Comparison of ENCODE assay signal across 14 mouse cellular contexts in the genomic region with DNA sequence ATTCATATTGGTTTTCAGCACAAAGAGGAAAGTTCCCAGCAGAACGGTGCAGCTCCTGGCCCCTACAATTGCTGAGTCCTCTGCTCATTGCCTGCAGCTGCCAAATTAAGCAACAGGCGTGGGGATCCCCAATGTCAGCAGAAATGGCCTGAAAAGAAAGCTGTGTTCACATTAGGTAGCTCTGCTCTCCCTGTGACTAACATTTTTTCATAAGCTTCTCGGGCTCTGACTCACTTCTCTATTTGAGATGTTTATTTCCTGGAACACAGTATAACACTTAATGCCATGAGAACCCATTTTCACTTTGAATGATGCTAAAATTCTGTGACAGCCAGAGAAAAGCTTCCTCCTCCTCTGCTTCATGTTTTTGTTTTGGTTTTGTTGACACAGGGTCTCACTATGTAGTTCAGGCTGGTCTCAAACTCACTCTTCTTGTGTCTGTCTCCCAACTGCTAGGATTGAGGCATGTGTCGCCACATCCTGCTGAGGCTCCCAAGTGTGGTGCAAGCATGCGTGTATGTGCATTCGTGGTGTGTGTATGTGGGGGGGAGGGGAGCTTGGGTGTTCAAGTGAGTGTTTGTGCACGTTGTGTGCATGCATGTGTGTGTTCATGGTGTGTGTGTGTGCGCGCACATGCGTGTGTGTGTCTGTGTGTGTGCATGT. TPM values are rescaled to one million over a fixed set of nuclear protein-coding genes. Genes with fewer than 3 reads are reported as not detected.
A peak's percentile ranks its signal among the peaks of the same experiment; 100 is the strongest.
DNase-seq lines count a peak whose midpoint lies in the region; ATAC-seq lines count a peak whose summit lies in the region.
"Had no signal": no experiment of that assay in that cellular context is flagged by ENCODE, and none has a peak within 500 bp of the region (broad histone marks: within the 10 kb centered on the region; RNA-seq: fewer than 3 reads in every experiment).

No protein-coding gene starts in this region.

- peaks cover 9% of the 10 kb centered on the region for H3K36me3 ChIP-seq in liver, embryonic 15.5 days (replicated peaks)
- peaks cover 4% of the 10 kb centered on the region; the same call in 1 of the 2 replicates for H3K36me3 ChIP-seq in liver, embryonic 11.5 days (ENCODE audit: control insufficient read depth, insufficient read depth, low read length)
- peaks cover 16% of the 10 kb centered on the region for H3K36me3 ChIP-seq in megakaryocyte, embryonic 14.5 days (replicated peaks; ENCODE audit: low read length)
- peaks cover 14% of the 10 kb centered on the region for H3K36me3 ChIP-seq in midbrain, embryonic 14.5 days (ENCODE audit: control insufficient read depth, insufficient read depth, low read length)

- H3K4me3 ChIP-seq in liver, embryonic 15.5 days (replicated peaks) = no peak overlapping the region
- H3K4me3 ChIP-seq in liver, embryonic 11.5 days (ENCODE audit: low read depth, low read length) = no peak overlapping the region
- H3K4me3 ChIP-seq in megakaryocyte, embryonic 14.5 days (replicated peaks) = peak overlapping the region; percentile 82
- H3K4me3 ChIP-seq in midbrain, embryonic 14.5 days (replicated peaks; ENCODE audit: low read depth, low read length) = no peak overlapping the region
- H3K4me3 ChIP-seq: forebrain, embryonic 10.5 days; hindbrain, embryonic 10.5 days had no signal

- H3K9ac ChIP-seq in liver, embryonic 15.5 days = no peak overlapping the region
- no peak overlapping the region for H3K9ac ChIP-seq in liver, embryonic 11.5 days (ENCODE audit: low read depth, low read length)
- H3K9ac ChIP-seq in midbrain, embryonic 14.5 days (replicated peaks; ENCODE audit: low read length) = no peak overlapping the region

- no peak for ATAC-seq in liver, embryonic 15.5 days (ENCODE audit: insufficient read depth)
- no peak for ATAC-seq in liver, embryonic 11.5 days (replicated peaks; ENCODE audit: low FRiP score)
- no peak for ATAC-seq in midbrain, embryonic 14.5 days (ENCODE audit: low FRiP score, low TSS enrichment)

- DNase-seq in liver, embryonic 11.5 days (ENCODE audit: low spot score) = no peak
- peak; percentile 14 for DNase-seq in CD4-positive helper T cell, adult 2 months (ENCODE audit: low read depth, low spot score)
- peak; percentile 13 for DNase-seq in adrenal gland, postnatal 25 days
- DNase-seq in ovary, postnatal 14 days (ENCODE audit: low spot score) = no peak
- DNase-seq in kidney, adult 18-20 months = no peak
- no peak for DNase-seq in midbrain, embryonic 14.5 days
- DNase-seq: kidney, postnatal 10 days; right cerebral cortex, postnatal 25 days had no signal

- H3K27me3 ChIP-seq in liver, embryonic 15.5 days = no peaks in the 10 kb centered on the region
- no peaks in the 10 kb centered on the region for H3K27me3 ChIP-seq in liver, embryonic 11.5 days (replicated peaks; ENCODE audit: control insufficient read depth, insufficient read depth, low read length)
- no peaks in the 10 kb centered on the region for H3K27me3 ChIP-seq in megakaryocyte, embryonic 14.5 days (replicated peaks)
- H3K27me3 ChIP-seq in midbrain, embryonic 14.5 days (ENCODE audit: control insufficient read depth, insufficient read depth, low read length) = no peaks in the 10 kb centered on the region

- no peaks in the 10 kb centered on the region for H3K9me3 ChIP-seq in liver, embryonic 15.5 days (replicated peaks)
- H3K9me3 ChIP-seq in liver, embryonic 11.5 days (ENCODE audit: control insufficient read depth, low read length) = no peaks in the 10 kb centered on the region
- no peaks in the 10 kb centered on the region for H3K9me3 ChIP-seq in megakaryocyte, embryonic 14.5 days
- H3K9me3 ChIP-seq in midbrain, embryonic 14.5 days (ENCODE audit: control insufficient read depth, low read length) = no peaks in the 10 kb centered on the region
- H3K9me3 ChIP-seq: forebrain, embryonic 10.5 days; hindbrain, embryonic 10.5 days had no signal

- 53% methylated on average over 10 of the region's 10 CpGs for WGBS in liver, embryonic 15.5 days (ENCODE audit: insufficient replicate concordance)
- WGBS in liver, embryonic 11.5 days = 69% methylated on average over 10 of the region's 10 CpGs
- 77% methylated on average over 10 of the region's 10 CpGs for WGBS in midbrain, embryonic 14.5 days

- peaks cover 25% of the 10 kb centered on the region for H3K4me1 ChIP-seq in liver, embryonic 15.5 days (replicated peaks)
- H3K4me1 ChIP-seq in liver, embryonic 11.5 days (replicated peaks; ENCODE audit: control insufficient read depth, insufficient read depth, low read length) = no peaks in the 10 kb centered on the region
- H3K4me1 ChIP-seq in megakaryocyte, embryonic 14.5 days = peaks cover 8% of the 10 kb centered on the region
- H3K4me1 ChIP-seq in midbrain, embryonic 14.5 days (ENCODE audit: control insufficient read depth, insufficient read depth, low read length) = no peaks in the 10 kb centered on the region
- H3K4me1 ChIP-seq: forebrain, embryonic 10.5 days; hindbrain, embryonic 10.5 days had no signal

- H3K4me2 ChIP-seq in liver, embryonic 15.5 days = no peak overlapping the region
- no peak overlapping the region for H3K4me2 ChIP-seq in liver, embryonic 11.5 days
- no peak overlapping the region for H3K4me2 ChIP-seq in midbrain, embryonic 14.5 days (ENCODE audit: low read length)

- peak overlapping the region; percentile 19 for H3K27ac ChIP-seq in liver, embryonic 15.5 days (replicated peaks)
- no peak overlapping the region for H3K27ac ChIP-seq in liver, embryonic 11.5 days (ENCODE audit: low read depth, low read length)
- no peak overlapping the region for H3K27ac ChIP-seq in midbrain, embryonic 14.5 days (replicated peaks; ENCODE audit: low read depth, low read length)
- H3K27ac ChIP-seq: forebrain, embryonic 10.5 days; hindbrain, embryonic 10.5 days had no signal

RNA-seq across cellular contexts. Expression of a gene that starts 12.6 kb away (rescaled TPM):
- polyA plus RNA-seq in liver, embryonic 15.5 days (2015; fragmentation: Nextera tagmentation; extraction: Ambion mirVana) = 296 and 323 TPM in 2 replicates
- polyA plus RNA-seq in liver, embryonic 11.5 days (2014; fragmentation: Nextera tagmentation; extraction: Ambion mirVana) = 503 and 533 TPM in 2 replicates
- total RNA-seq in adrenal gland, postnatal 25 days (2021) = 234 and 247 TPM in 2 replicates
- polyA plus RNA-seq in megakaryocyte, embryonic 14.5 days (2012; ENCODE audit: insufficient read depth, low replicate concordance) = 6.3 and 16.9 TPM in 2 replicates
- 234 and 235 TPM in 2 replicates for polyA plus RNA-seq in midbrain, embryonic 14.5 days (2014; fragmentation: Nextera tagmentation; extraction: Ambion mirVana)

RNA-seq across cellular contexts. Expression of a gene that starts 12.7 kb away (rescaled TPM):
- 130 and 158 TPM in 2 replicates for polyA plus RNA-seq in liver, embryonic 15.5 days (2015; fragmentation: Nextera tagmentation; extraction: Ambion mirVana)
- polyA plus RNA-seq in liver, embryonic 11.5 days (2014; fragmentation: Nextera tagmentation; extraction: Ambion mirVana) = 301 and 312 TPM in 2 replicates
- total RNA-seq in adrenal gland, postnatal 25 days (2021) = 189 and 190 TPM in 2 replicates
- 8.5 and 23.8 TPM in 2 replicates for polyA plus RNA-seq in megakaryocyte, embryonic 14.5 days (2012; ENCODE audit: insufficient read depth, low replicate concordance)
- 396 and 508 TPM in 2 replicates for polyA plus RNA-seq in midbrain, embryonic 14.5 days (2014; fragmentation: Nextera tagmentation; extraction: Ambion mirVana)

RNA-seq across cellular contexts. Expression of a gene that starts 26.1 kb away (rescaled TPM):
- polyA plus RNA-seq in liver, embryonic 15.5 days (2015; fragmentation: Nextera tagmentation; extraction: Ambion mirVana) = 0.75 and 1.0 TPM in 2 replicates
- polyA plus RNA-seq in liver, embryonic 11.5 days (2014; fragmentation: Nextera tagmentation; extraction: Ambion mirVana) = 3.3 and 4.2 TPM in 2 replicates
- 2.2 and 5.4 TPM in 2 replicates for total RNA-seq in adrenal gland, postnatal 25 days (2021)
- polyA plus RNA-seq in megakaryocyte, embryonic 14.5 days (2012; ENCODE audit: insufficient read depth, low replicate concordance) = 0.19 TPM in 1 of 2 replicates, not detected in the other
- 2.9 and 4.9 TPM in 2 replicates for polyA plus RNA-seq in midbrain, embryonic 14.5 days (2014; fragmentation: Nextera tagmentation; extraction: Ambion mirVana)

RNA-seq across cellular contexts. Expression of a gene that starts 26.3 kb away (rescaled TPM):
- 5.6 and 7.0 TPM in 2 replicates for polyA plus RNA-seq in liver, embryonic 15.5 days (2015; fragmentation: Nextera tagmentation; extraction: Ambion mirVana)
- 16.2 and 20.1 TPM in 2 replicates for polyA plus RNA-seq in liver, embryonic 11.5 days (2014; fragmentation: Nextera tagmentation; extraction: Ambion mirVana)
- total RNA-seq in adrenal gland, postnatal 25 days (2021) = 25.1 and 28.6 TPM in 2 replicates
- polyA plus RNA-seq in megakaryocyte, embryonic 14.5 days (2012; ENCODE audit: insufficient read depth, low replicate concordance) = 2.9 and 3.9 TPM in 2 replicates
- 24.2 and 25.6 TPM in 2 replicates for polyA plus RNA-seq in midbrain, embryonic 14.5 days (2014; fragmentation: Nextera tagmentation; extraction: Ambion mirVana)

RNA-seq across cellular contexts. Expression of a gene that starts 29.9 kb away (rescaled TPM):
- polyA plus RNA-seq in liver, embryonic 15.5 days (2015; fragmentation: Nextera tagmentation; extraction: Ambion mirVana) = not detected in 2 replicates
- polyA plus RNA-seq in liver, embryonic 11.5 days (2014; fragmentation: Nextera tagmentation; extraction: Ambion mirVana) = not detected in 2 replicates
- total RNA-seq in adrenal gland, postnatal 25 days (2021) = not detected in 2 replicates
- polyA plus RNA-seq in megakaryocyte, embryonic 14.5 days (2012; ENCODE audit: insufficient read depth, low replicate concordance) = not detected in 2 replicates
- 0.22 and 0.33 TPM in 2 replicates for polyA plus RNA-seq in midbrain, embryonic 14.5 days (2014; fragmentation: Nextera tagmentation; extraction: Ambion mirVana)
- total RNA-seq: left cerebral cortex, postnatal 14 days had no signal
- polyA plus RNA-seq: forebrain, embryonic 10.5 days; gonadal fat pad, adult 2 months had no signal

Comparison
In these comparisons a context has a peak if more than half of its experiments do, and no peak if none do; other contexts are left out.
1. DNase-seq: peak in CD4-positive helper T cell, adult 2 months (single experiment) and adrenal gland, postnatal 25 days (single experiment); none in liver, embryonic 11.5 days (single experiment), ovary, postnatal 14 days (single experiment), kidney, adult 18-20 months (single experiment) and midbrain, embryonic 14.5 days (single experiment).
2. RNA of a gene that starts 12.6 kb away (polyA plus RNA-seq): 503 to 533 TPM in liver, embryonic 11.5 days, 296 to 323 TPM in liver, embryonic 15.5 days and 234 to 235 TPM in midbrain, embryonic 14.5 days; 6.3 to 16.9 TPM in megakaryocyte, embryonic 14.5 days; every median in the first group is over 10 times any median in the second.